Mouse (Mus musculus) brain, embryonic 14.5 days (tissue): ENCODE results near the gene Fam174b.

Experiments
- CTCF ChIP-seq: fragments of 200-500 bp; IDR thresholded peaks from 2 replicates; pipeline ENCODE4 v1.5.1; 2012; ENCODE audit warnings: inconsistent platforms, mild to moderate bottlenecking, moderate library complexity, borderline replicate concordance; ENCODE audit not compliant: insufficient read depth, insufficient read length; ENCODE audit errors: extremely low read depth
- POLR2A ChIP-seq: fragments of 200-500 bp; IDR thresholded peaks from 2 replicates; pipeline ENCODE4 v1.6.1; 2012; ENCODE audit warnings: mild to moderate bottlenecking, inconsistent platforms, borderline replicate concordance; ENCODE audit not compliant: poor library complexity, insufficient read depth, insufficient read length, severe bottlenecking; ENCODE audit errors: extremely low read depth

DNA sequence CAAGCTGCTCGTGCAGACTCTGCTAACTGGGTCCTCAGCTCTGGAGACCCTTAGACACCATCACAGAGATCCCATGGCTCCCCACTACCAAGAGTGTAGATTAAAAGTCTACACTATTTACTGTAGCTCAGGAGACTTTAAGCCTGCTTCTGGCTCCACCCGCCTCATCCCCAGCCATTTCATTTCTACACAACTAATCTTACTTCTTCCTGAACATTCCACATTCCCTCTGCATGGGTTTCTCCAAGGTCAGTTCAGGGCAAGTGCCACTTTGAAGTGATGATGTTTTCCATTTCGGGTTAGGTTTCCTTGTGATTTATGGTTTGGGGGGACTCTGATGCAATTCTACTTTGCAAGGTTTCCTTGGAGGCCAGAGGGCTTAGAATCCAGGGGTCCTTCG is 52.1 kb downstream of the Fam174b start:
- TF ChIP-seq POLR2A (no peak), CTCF (no peak)
